Mouse (Mus musculus) embryo, embryonic 9.5 days (tissue): Measurements from ENCODE around the gene Olfr787.

Experiments used
- DNase-seq: peaks from one replicate; pipeline ENCODE4 v3.0.0-alpha.2; 2017; ENCODE audit errors: extremely low spot score

Gene Olfr787

GRCm38 (mm10) chr10:129461562-129461961 is at the start of gene Olfr787:
Olfr787 (plus strand) TSS chr10:129461862.
- DNase-seq = no peak

- no peak for DNase-seq
These were observed 34.7 kb upstream of the Olfr787 start, which contains the start of gene Olfr786 for GRCm38 (mm10) chr10:129427006-129427405. Olfr786 (plus strand) TSS chr10:129427306.

- no peak for DNase-seq
These were observed 9.0 kb downstream of the Olfr787 start, which contains the start of gene Olfr788 for GRCm38 (mm10) chr10:129470698-129471097. Olfr788 (plus strand) TSS chr10:129470998.

GRCm38 (mm10) chr10:129473256-129473655 is 11.6 kb downstream of the Olfr787 start:
- no peak for DNase-seq

- no peak for DNase-seq
These were observed 12.1 kb downstream of the Olfr787 start for GRCm38 (mm10) chr10:129473723-129474122.

- DNase-seq = no peak
These were observed 22.8 kb downstream of the Olfr787 start, which contains the start of gene Olfr789 for GRCm38 (mm10) chr10:129484452-129484851. Olfr789 (plus strand) TSS chr10:129484752.

- no peak for DNase-seq
These were observed 28.4 kb downstream of the Olfr787 start for GRCm38 (mm10) chr10:129490101-129490500.

GRCm38 (mm10) chr10:129498192-129498591 is 36.5 kb downstream of the Olfr787 start, which contains the start of gene Olfr790:
Olfr790 (plus strand) TSS chr10:129498492.
- no peak for DNase-seq
